Mouse (Mus musculus): ENCODE results near the gene Gm28036.
A peak's percentile ranks its signal among the peaks of the same experiment; 100 is the strongest.

Gene Gm28036

GRCm38 (mm10) chr2:156084541-156084940 is 42.4 kb downstream of the Gm28036 start:
- DNase-seq (ENCODE audit: low spot score): no peak

- no peak for DNase-seq (ENCODE audit: low spot score)
Measured at GRCm38 (mm10) chr2:156080391-156080790, 46.5 kb downstream of the Gm28036 start.

- no peak for DNase-seq (ENCODE audit: low spot score)
Measured at GRCm38 (mm10) chr2:156079674-156080073, 47.2 kb downstream of the Gm28036 start.

GRCm38 (mm10) chr2:156079183-156079560 is 47.7 kb downstream of the Gm28036 start:
- DNase-seq (ENCODE audit: low spot score): no peak

GRCm38 (mm10) chr2:156078421-156079182 is 48.3 kb downstream of the Gm28036 start:
- no peak for DNase-seq (ENCODE audit: low spot score)

- DNase-seq (ENCODE audit: low spot score): no peak
Measured at GRCm38 (mm10) chr2:156077461-156077860, 49.4 kb downstream of the Gm28036 start.

- no peak for DNase-seq (ENCODE audit: low spot score)
Measured at GRCm38 (mm10) chr2:156073725-156074124, 53.2 kb downstream of the Gm28036 start.

GRCm38 (mm10) chr2:156071236-156071635 is 55.7 kb downstream of the Gm28036 start:
- DNase-seq (ENCODE audit: low spot score): no peak

GRCm38 (mm10) chr2:156067916-156068315 is 59.0 kb downstream of the Gm28036 start:
- DNase-seq (ENCODE audit: low spot score): no peak

GRCm38 (mm10) chr2:156066126-156066525 is 60.8 kb downstream of the Gm28036 start:
- DNase-seq (ENCODE audit: low spot score): no peak

- DNase-seq (ENCODE audit: low spot score): peak; percentile 79
Measured at GRCm38 (mm10) chr2:156065099-156066041, 61.5 kb downstream of the Gm28036 start, which contains the start of gene Spag4. Gene Spag4 (plus strand): TSS chr2:156065175.

- DNase-seq (ENCODE audit: low spot score): peak; percentile 84
Measured at GRCm38 (mm10) chr2:156052816-156053215, 74.1 kb downstream of the Gm28036 start, which contains the start of gene Fer1l4. Gene Fer1l4 (minus strand): TSS chr2:156052947.

GRCm38 (mm10) chr2:156047929-156048328 is 79.0 kb downstream of the Gm28036 start:
- no peak for DNase-seq (ENCODE audit: low spot score)

- no peak for DNase-seq (ENCODE audit: low spot score)
Measured at GRCm38 (mm10) chr2:156042903-156043302, 84.0 kb downstream of the Gm28036 start.

GRCm38 (mm10) chr2:156039390-156039789 is 87.5 kb downstream of the Gm28036 start:
- no peak for DNase-seq (ENCODE audit: low spot score)

GRCm38 (mm10) chr2:156025482-156025881 is 101.4 kb downstream of the Gm28036 start:
- DNase-seq (ENCODE audit: low spot score): no peak

Measured in urinary bladder, postnatal 14 days (tissue).